Comparison of ENCODE assay signal across 8 mouse cellular contexts in genomic region chr14:121061686-121062085, GRCm38 (mm10). TPM values are rescaled to one million over a fixed set of nuclear protein-coding genes. Genes with fewer than 3 reads are reported as not detected.
DNase-seq lines count a peak whose midpoint lies in the region; ATAC-seq and TF ChIP-seq lines count a peak whose summit lies in the region.

No protein-coding gene starts in this region.

- TF ChIP-seq CTCF in kidney, adult 2 months (conservative IDR thresholded peaks at IDR 0.05; ENCODE audit: insufficient read depth, insufficient read length, low read depth, low read length), result no peak
- TF ChIP-seq CTCF in midbrain, postnatal 0 days (IDR thresholded peaks at IDR 0.05), result no peak
- no peak for TF ChIP-seq CTCF in liver, postnatal 0 days (IDR thresholded peaks at IDR 0.05; ENCODE audit: low read depth)

- 0 out of 2 replicates have a peak, but pooled peaks cover 5% of the 10 kb centered on the region for H3K9me3 ChIP-seq in forebrain, embryonic 12.5 days
- no peaks in the 10 kb centered on the region for H3K9me3 ChIP-seq in midbrain, postnatal 0 days (ENCODE audit: low read length)
- no peaks in the 10 kb centered on the region for H3K9me3 ChIP-seq in liver, postnatal 0 days (ENCODE audit: low read length)

- TF ChIP-seq POLR2A in kidney, adult 2 months (IDR thresholded peaks at IDR 0.05; ENCODE audit: low read depth, low read length), result no peak

- DNase-seq in kidney, adult 2 months, result peak; percentile 45
- no peak for DNase-seq in kidney, adult 9 months
- DNase-seq in heart, postnatal 10 days, result peak; percentile 73 to 74
- DNase-seq in midbrain, postnatal 0 days (ENCODE audit: low spot score), result no peak
- DNase-seq in layer of hippocampus, adult 9-10 months (ENCODE audit: low spot score), result no peak
- no peak for DNase-seq in liver, postnatal 0 days
- DNase-seq in ovary, postnatal 10 days (ENCODE audit: low spot score), result no peak

- peaks cover 23% of the 10 kb centered on the region for H3K4me1 ChIP-seq in kidney, adult 2 months (ENCODE audit: control insufficient read depth, insufficient read depth, low read length)
- peaks cover 48% of the 10 kb centered on the region for H3K4me1 ChIP-seq in forebrain, embryonic 12.5 days
- H3K4me1 ChIP-seq in midbrain, postnatal 0 days (ENCODE audit: insufficient read depth, low read length), result peaks cover 26% of the 10 kb centered on the region
- H3K4me1 ChIP-seq in liver, postnatal 0 days (ENCODE audit: insufficient read depth), result no peaks in the 10 kb centered on the region

- peak overlapping the region; percentile 6; the same call in 1 of the 2 replicates for H3K4me2 ChIP-seq in forebrain, embryonic 12.5 days
- no peak overlapping the region for H3K4me2 ChIP-seq in midbrain, postnatal 0 days (ENCODE audit: low read depth, low read length, poor library complexity, severe bottlenecking)
- H3K4me2 ChIP-seq in liver, postnatal 0 days (ENCODE audit: low read depth, low read length), result no peak overlapping the region

- H3K36me3 ChIP-seq in kidney, adult 2 months (ENCODE audit: control insufficient read depth, insufficient read depth, low read length), result no peaks in the 10 kb centered on the region
- H3K36me3 ChIP-seq in forebrain, embryonic 12.5 days (replicated peaks), result peaks cover 8% of the 10 kb centered on the region
- H3K36me3 ChIP-seq in midbrain, postnatal 0 days (ENCODE audit: insufficient read depth, low read length), result no peaks in the 10 kb centered on the region
- H3K36me3 ChIP-seq in liver, postnatal 0 days (replicated peaks; ENCODE audit: insufficient read depth, low read length), result no peaks in the 10 kb centered on the region; the same call in 1 of the 2 replicates

- H3K27me3 ChIP-seq in kidney, adult 2 months (replicated peaks; ENCODE audit: control insufficient read depth, insufficient read depth, low read length), result no peaks in the 10 kb centered on the region
- no peaks in the 10 kb centered on the region for H3K27me3 ChIP-seq in forebrain, embryonic 12.5 days
- no peaks in the 10 kb centered on the region for H3K27me3 ChIP-seq in midbrain, postnatal 0 days (ENCODE audit: insufficient read depth, low read length)
- no peaks in the 10 kb centered on the region for H3K27me3 ChIP-seq in liver, postnatal 0 days (ENCODE audit: insufficient read depth, low read length)

- no peak for ATAC-seq in forebrain, embryonic 12.5 days (ENCODE audit: low FRiP score)
- ATAC-seq in midbrain, postnatal 0 days (ENCODE audit: low FRiP score), result no peak
- ATAC-seq in liver, postnatal 0 days, result no peak

- intact Hi-C loops in heart, postnatal 10 days (cut with DNase I), result no loop called here

- H3K27ac ChIP-seq in kidney, adult 2 months (ENCODE audit: insufficient read depth, low read depth, low read length), result peak overlapping the region; percentile 18; the same call in 1 of the 2 replicates
- peak overlapping the region; percentile 75; the same call in 1 of the 2 replicates for H3K27ac ChIP-seq in forebrain, embryonic 12.5 days
- 0 out of 2 replicates have a peak overlapping the region, but pooled peaks have one; percentile 34 for H3K27ac ChIP-seq in midbrain, postnatal 0 days (ENCODE audit: low read depth, low read length)
- no peak overlapping the region for H3K27ac ChIP-seq in liver, postnatal 0 days (ENCODE audit: low read depth)

- no peak overlapping the region for H3K4me3 ChIP-seq in kidney, adult 2 months (ENCODE audit: insufficient read depth, low read depth, low read length)
- no peak overlapping the region for H3K4me3 ChIP-seq in forebrain, embryonic 12.5 days (replicated peaks)
- H3K4me3 ChIP-seq in midbrain, postnatal 0 days (ENCODE audit: low read depth, low read length), result no peak overlapping the region
- H3K4me3 ChIP-seq in liver, postnatal 0 days (ENCODE audit: low read depth, low read length), result no peak overlapping the region

- 29% methylated on average over 4 of the region's 4 CpGs for WGBS in kidney, adult 2 months
- 73% methylated on average over 4 of the region's 4 CpGs for WGBS in forebrain, embryonic 12.5 days
- 60% methylated on average over 4 of the region's 4 CpGs for WGBS in midbrain, postnatal 0 days
- 58% methylated on average over 4 of the region's 4 CpGs for WGBS in liver, postnatal 0 days (ENCODE audit: insufficient replicate concordance)

- TF ChIP-seq EP300 in liver, postnatal 0 days (IDR thresholded peaks at IDR 0.05; ENCODE audit: low read depth), result no peak

- H3K9ac ChIP-seq in forebrain, embryonic 12.5 days, result no peak overlapping the region
- no peak overlapping the region for H3K9ac ChIP-seq in midbrain, postnatal 0 days (replicated peaks; ENCODE audit: low read length, poor library complexity, severe bottlenecking)
- H3K9ac ChIP-seq in liver, postnatal 0 days (replicated peaks), result no peak overlapping the region

RNA-seq across cellular contexts. Expression of gene Farp1, which starts 26.7 kb away (rescaled TPM):
- 28.8 and 30.1 TPM in 2 replicates for polyA plus RNA-seq in kidney, adult 2 months (2012; rRNA removed)
- polyA plus RNA-seq in forebrain, embryonic 12.5 days (2016; fragmentation: Nextera tagmentation; extraction: Ambion mirVana), result 24.6 and 27.9 TPM in 2 replicates
- total RNA-seq in heart, postnatal 10 days (2021), result 10 to 100 TPM; 31.1 to 32.8 TPM
- 99.4 and 113 TPM in 2 replicates for total RNA-seq in midbrain, postnatal 0 days (2014; rRNA removed)
- 38.9 and 41.8 TPM in 2 replicates for polyA plus RNA-seq in midbrain, postnatal 0 days (2015; fragmentation: Nextera tagmentation; extraction: Ambion mirVana)
- polyA plus RNA-seq in liver, postnatal 0 days (2015; fragmentation: Nextera tagmentation; extraction: Ambion mirVana), result 2.0 and 2.3 TPM in 2 replicates

Comparison
In these comparisons a context has a peak if more than half of its experiments do, and no peak if none do; other contexts are left out.
1. DNase-seq: peak in kidney, adult 2 months (single experiment) and heart, postnatal 10 days (2 of 2); none in kidney, adult 9 months (single experiment), midbrain, postnatal 0 days (single experiment), layer of hippocampus, adult 9-10 months (single experiment), liver, postnatal 0 days (single experiment) and ovary, postnatal 10 days (single experiment).